Mouse (Mus musculus): ENCODE measurements around the gene Smc6. TPM values are rescaled to one million over a fixed set of nuclear protein-coding genes. Genes with fewer than 3 reads are reported as not detected.

The Smc6 gene
- polyA plus RNA-seq, 1 experiment from 2014 or later = 174 TPM

GRCm38 (mm10) chr12:11247460-11247859 lies 18.2 kb upstream of the Smc6 start:
- Histone ChIP-seq H3K27ac (no peak overlapping the region), H3K4me3 (no peak overlapping the region), H3K9me3 (no peaks in the 10 kb centered on the region), H3K36me3 (peaks cover 20% of the 10 kb centered on the region), H3K4me2 (no peak overlapping the region), H3K9ac (no peak overlapping the region), H3K27me3 (no peaks in the 10 kb centered on the region), H3K4me1 (no peaks in the 10 kb centered on the region)
- 98% methylated on average over 1 of the region's 1 CpGs for WGBS
- ATAC-seq (ENCODE audit: insufficient number of reproducible peaks, insufficient read depth, low FRiP score, low TSS enrichment, low read depth) = no peak

- H3K4me2 ChIP-seq = no peak overlapping the region
- H3K9ac ChIP-seq = no peak overlapping the region
- no peak overlapping the region for H3K27ac ChIP-seq
- peaks cover 12% of the 10 kb centered on the region for H3K36me3 ChIP-seq
- no peak for ATAC-seq (ENCODE audit: insufficient number of reproducible peaks, insufficient read depth, low FRiP score, low TSS enrichment, low read depth)
- no peaks in the 10 kb centered on the region for H3K4me1 ChIP-seq
- no peaks in the 10 kb centered on the region for H3K9me3 ChIP-seq
- WGBS = 78% methylated on average over 3 of the region's 3 CpGs
- no peak overlapping the region for H3K4me3 ChIP-seq
- H3K27me3 ChIP-seq = no peaks in the 10 kb centered on the region
Measured at GRCm38 (mm10) chr12:11250322-11250721, 15.4 kb upstream of the Smc6 start.

GRCm38 (mm10) chr12:11264895-11265294 lies 791 bp upstream of the Smc6 start:
- no peak for ATAC-seq (ENCODE audit: insufficient number of reproducible peaks, insufficient read depth, low FRiP score, low TSS enrichment, low read depth)
- peak overlapping the region; percentile 95 for H3K9ac ChIP-seq
- H3K27ac ChIP-seq = 0 out of 2 replicates have a peak overlapping the region, but pooled peaks have one; percentile 95
- no peaks in the 10 kb centered on the region for H3K27me3 ChIP-seq
- H3K4me1 ChIP-seq = peaks cover 22% of the 10 kb centered on the region
- H3K36me3 ChIP-seq = no peaks in the 10 kb centered on the region
- H3K4me2 ChIP-seq = peak overlapping the region; percentile 86
- peak overlapping the region; percentile 91 for H3K4me3 ChIP-seq
- H3K9me3 ChIP-seq = no peaks in the 10 kb centered on the region
- 3% methylated on average over 13 of the region's 13 CpGs for WGBS

- Histone ChIP-seq H3K9me3 (no peaks in the 10 kb centered on the region), H3K9ac (peak overlapping the region; percentile 95), H3K27ac (peak overlapping the region; percentile 95), H3K27me3 (no peaks in the 10 kb centered on the region), H3K4me1 (peaks cover 22% of the 10 kb centered on the region), H3K4me3 (peak overlapping the region; percentile 91), H3K36me3 (no peaks in the 10 kb centered on the region), H3K4me2 (peak overlapping the region; percentile 86)
- peak; percentile 66 for ATAC-seq (ENCODE audit: insufficient number of reproducible peaks, insufficient read depth, low FRiP score, low TSS enrichment, low read depth)
- under 1% methylated on average over 45 of the region's 51 CpGs for WGBS
Measured at GRCm38 (mm10) chr12:11266282-11266985, 748 bp downstream of the Smc6 start.

GRCm38 (mm10) chr12:11267030-11267429 lies 1.3 kb downstream of the Smc6 start:
- H3K4me3 ChIP-seq = peak overlapping the region; percentile 91
- peak overlapping the region; percentile 86 for H3K4me2 ChIP-seq
- H3K27ac ChIP-seq = no peak overlapping the region; the same call in 1 of the 2 replicates
- peak overlapping the region; percentile 95 for H3K9ac ChIP-seq
- WGBS = 4% methylated on average over 4 of the region's 4 CpGs
- peaks cover 22% of the 10 kb centered on the region for H3K4me1 ChIP-seq
- H3K27me3 ChIP-seq = no peaks in the 10 kb centered on the region
- H3K36me3 ChIP-seq = no peaks in the 10 kb centered on the region
- ATAC-seq (ENCODE audit: insufficient number of reproducible peaks, insufficient read depth, low FRiP score, low TSS enrichment, low read depth) = no peak
- H3K9me3 ChIP-seq = no peaks in the 10 kb centered on the region

GRCm38 (mm10) chr12:11272568-11272967 lies 6.9 kb downstream of the Smc6 start:
- 98% methylated on average over 4 of the region's 4 CpGs for WGBS
- Histone ChIP-seq H3K27me3 (no peaks in the 10 kb centered on the region), H3K9me3 (no peaks in the 10 kb centered on the region), H3K4me1 (peaks cover 5% of the 10 kb centered on the region), H3K27ac (no peak overlapping the region), H3K9ac (no peak overlapping the region), H3K36me3 (peaks cover 27% of the 10 kb centered on the region), H3K4me3 (no peak overlapping the region), H3K4me2 (no peak overlapping the region)
- ATAC-seq (ENCODE audit: insufficient number of reproducible peaks, insufficient read depth, low FRiP score, low TSS enrichment, low read depth) = no peak

GRCm38 (mm10) chr12:11273185-11273584 lies 7.5 kb downstream of the Smc6 start:
- Histone ChIP-seq H3K9ac (no peak overlapping the region), H3K4me1 (peaks cover under 1% of the 10 kb centered on the region), H3K27me3 (no peaks in the 10 kb centered on the region), H3K27ac (no peak overlapping the region), H3K9me3 (no peaks in the 10 kb centered on the region), H3K4me3 (no peak overlapping the region), H3K36me3 (peaks cover 32% of the 10 kb centered on the region), H3K4me2 (no peak overlapping the region)
- ATAC-seq (ENCODE audit: insufficient number of reproducible peaks, insufficient read depth, low FRiP score, low TSS enrichment, low read depth) = no peak
- 73% methylated on average over 1 of the region's 1 CpGs for WGBS

- 87% methylated on average over 2 of the region's 2 CpGs for WGBS
Measured at GRCm38 (mm10) chr12:11276632-11277031, 10.9 kb downstream of the Smc6 start.

GRCm38 (mm10) chr12:11277207-11277606 lies 11.5 kb downstream of the Smc6 start:
- Histone ChIP-seq H3K27ac (no peak overlapping the region), H3K4me3 (no peak overlapping the region), H3K27me3 (no peaks in the 10 kb centered on the region), H3K4me1 (no peaks in the 10 kb centered on the region), H3K36me3 (peaks cover 60% of the 10 kb centered on the region), H3K9ac (no peak overlapping the region), H3K9me3 (no peaks in the 10 kb centered on the region), H3K4me2 (no peak overlapping the region)
- 94% methylated on average over 6 of the region's 6 CpGs for WGBS
- no peak for ATAC-seq (ENCODE audit: insufficient number of reproducible peaks, insufficient read depth, low FRiP score, low TSS enrichment, low read depth)

More at GRCm38 (mm10) chr12:11276632-11277031, 10.9 kb downstream of the Smc6 start:
- no peak overlapping the region for H3K27ac ChIP-seq
- no peak overlapping the region for H3K4me3 ChIP-seq
- H3K4me2 ChIP-seq = no peak overlapping the region
- H3K9me3 ChIP-seq = no peaks in the 10 kb centered on the region
- no peaks in the 10 kb centered on the region for H3K27me3 ChIP-seq
- H3K36me3 ChIP-seq = peaks cover 57% of the 10 kb centered on the region
- H3K4me1 ChIP-seq = no peaks in the 10 kb centered on the region
- no peak overlapping the region for H3K9ac ChIP-seq
- ATAC-seq (ENCODE audit: insufficient number of reproducible peaks, insufficient read depth, low FRiP score, low TSS enrichment, low read depth) = no peak

- Histone ChIP-seq H3K27ac (no peak overlapping the region), H3K27me3 (no peaks in the 10 kb centered on the region), H3K9ac (no peak overlapping the region), H3K4me1 (no peaks in the 10 kb centered on the region), H3K4me2 (no peak overlapping the region), H3K36me3 (peaks cover 55% of the 10 kb centered on the region), H3K4me3 (no peak overlapping the region), H3K9me3 (no peaks in the 10 kb centered on the region)
- no peak for ATAC-seq (ENCODE audit: insufficient number of reproducible peaks, insufficient read depth, low FRiP score, low TSS enrichment, low read depth)
- WGBS = 90% methylated on average over 3 of the region's 3 CpGs
Measured at GRCm38 (mm10) chr12:11279886-11280285, 14.2 kb downstream of the Smc6 start.

- Histone ChIP-seq H3K36me3 (peaks cover 70% of the 10 kb centered on the region), H3K27me3 (no peaks in the 10 kb centered on the region)
Measured at GRCm38 (mm10) chr12:11281584-11281983, 15.9 kb downstream of the Smc6 start.

GRCm38 (mm10) chr12:11286382-11286781 lies 20.7 kb downstream of the Smc6 start:
- Histone ChIP-seq H3K27me3 (no peaks in the 10 kb centered on the region), H3K9me3 (no peaks in the 10 kb centered on the region), H3K36me3 (peaks cover 72% of the 10 kb centered on the region), H3K27ac (no peak overlapping the region), H3K4me2 (no peak overlapping the region), H3K4me3 (no peak overlapping the region), H3K9ac (no peak overlapping the region), H3K4me1 (no peaks in the 10 kb centered on the region)
- ATAC-seq (ENCODE audit: insufficient number of reproducible peaks, insufficient read depth, low FRiP score, low TSS enrichment, low read depth) = no peak
- WGBS = 95% methylated on average over 2 of the region's 2 CpGs

More at GRCm38 (mm10) chr12:11281584-11281983, 15.9 kb downstream of the Smc6 start:
- Histone ChIP-seq H3K9ac (no peak overlapping the region), H3K4me1 (no peaks in the 10 kb centered on the region), H3K9me3 (no peaks in the 10 kb centered on the region), H3K4me3 (no peak overlapping the region), H3K4me2 (no peak overlapping the region), H3K27ac (no peak overlapping the region)
- no peak for ATAC-seq (ENCODE audit: insufficient number of reproducible peaks, insufficient read depth, low FRiP score, low TSS enrichment, low read depth)
- 97% methylated on average over 2 of the region's 2 CpGs for WGBS

All from embryonic facial prominence, embryonic 13.5 days (tissue).